Mouse (Mus musculus): ENCODE measurements around the gene Etnk2.

The Etnk2 gene

GRCm38 (mm10) chr1:133382552-133383155, 19.3 kb downstream of the Etnk2 start:
- DNase-seq (ENCODE audit: low read depth): no peak

- no peak for DNase-seq (ENCODE audit: low read depth)
Observed at GRCm38 (mm10) chr1:133383157-133383783, 19.9 kb downstream of the Etnk2 start.

- peak; percentile 87 for DNase-seq (ENCODE audit: low read depth)
Observed at GRCm38 (mm10) chr1:133385506-133385905, 22.1 kb downstream of the Etnk2 start.

GRCm38 (mm10) chr1:133386209-133386608, 22.8 kb downstream of the Etnk2 start:
- DNase-seq (ENCODE audit: low read depth): no peak

- DNase-seq (ENCODE audit: low read depth): no peak
Observed at GRCm38 (mm10) chr1:133387539-133388268, 24.3 kb downstream of the Etnk2 start.

GRCm38 (mm10) chr1:133394702-133395101, 31.3 kb downstream of the Etnk2 start:
- no peak for DNase-seq (ENCODE audit: low read depth)

- no peak for DNase-seq (ENCODE audit: low read depth)
Observed at GRCm38 (mm10) chr1:133396693-133397092, 33.3 kb downstream of the Etnk2 start.

GRCm38 (mm10) chr1:133397094-133397482, 33.7 kb downstream of the Etnk2 start:
- DNase-seq (ENCODE audit: low read depth): no peak

- no peak for DNase-seq (ENCODE audit: low read depth)
Observed at GRCm38 (mm10) chr1:133397483-133398237, 34.3 kb downstream of the Etnk2 start.

GRCm38 (mm10) chr1:133400014-133400725, 36.8 kb downstream of the Etnk2 start:
- DNase-seq (ENCODE audit: low read depth): no peak

- no peak for DNase-seq (ENCODE audit: low read depth)
Observed at GRCm38 (mm10) chr1:133404005-133404404, 40.6 kb downstream of the Etnk2 start.

- DNase-seq (ENCODE audit: low read depth): no peak
Observed at GRCm38 (mm10) chr1:133406614-133407013, 43.2 kb downstream of the Etnk2 start.

GRCm38 (mm10) chr1:133407436-133407835, 44.1 kb downstream of the Etnk2 start:
- no peak for DNase-seq (ENCODE audit: low read depth)

- no peak for DNase-seq (ENCODE audit: low read depth)
Observed at GRCm38 (mm10) chr1:133408321-133408720, 44.9 kb downstream of the Etnk2 start.

- no peak for DNase-seq (ENCODE audit: low read depth)
Observed at GRCm38 (mm10) chr1:133408880-133409516, 45.6 kb downstream of the Etnk2 start.

- no peak for DNase-seq (ENCODE audit: low read depth)
Observed at GRCm38 (mm10) chr1:133409786-133410185, 46.4 kb downstream of the Etnk2 start.

- DNase-seq (ENCODE audit: low read depth): no peak
Observed at GRCm38 (mm10) chr1:133411506-133412147, 48.3 kb downstream of the Etnk2 start.

GRCm38 (mm10) chr1:133412941-133413340, 49.6 kb downstream of the Etnk2 start:
- no peak for DNase-seq (ENCODE audit: low read depth)

GRCm38 (mm10) chr1:133415086-133415485, 51.7 kb downstream of the Etnk2 start:
- DNase-seq (ENCODE audit: low read depth): no peak

- DNase-seq (ENCODE audit: low read depth): no peak
Observed at GRCm38 (mm10) chr1:133415505-133415904, 52.1 kb downstream of the Etnk2 start.

GRCm38 (mm10) chr1:133416472-133416871, 53.1 kb downstream of the Etnk2 start:
- DNase-seq (ENCODE audit: low read depth): no peak

All from naive thymus-derived CD4-positive, alpha-beta T cell, adult 2 months (primary cell).